Mouse (Mus musculus) natural killer cell, adult 2 months (primary cell): ENCODE results near the gene Hcrtr1.

Experiments
- DNase-seq, 2 experiments: peaks; one replicate each; pipeline ENCODE4 v3.0.0; 2022; ENCODE audit warnings: low spot score in 2 of 2

The Hcrtr1 gene

GRCm38 (mm10) chr4:130139214-130139492 is at the start of gene Hcrtr1:
Hcrtr1 (minus strand) TSS chr4:130139359.
- DNase-seq: no peak

DNA sequence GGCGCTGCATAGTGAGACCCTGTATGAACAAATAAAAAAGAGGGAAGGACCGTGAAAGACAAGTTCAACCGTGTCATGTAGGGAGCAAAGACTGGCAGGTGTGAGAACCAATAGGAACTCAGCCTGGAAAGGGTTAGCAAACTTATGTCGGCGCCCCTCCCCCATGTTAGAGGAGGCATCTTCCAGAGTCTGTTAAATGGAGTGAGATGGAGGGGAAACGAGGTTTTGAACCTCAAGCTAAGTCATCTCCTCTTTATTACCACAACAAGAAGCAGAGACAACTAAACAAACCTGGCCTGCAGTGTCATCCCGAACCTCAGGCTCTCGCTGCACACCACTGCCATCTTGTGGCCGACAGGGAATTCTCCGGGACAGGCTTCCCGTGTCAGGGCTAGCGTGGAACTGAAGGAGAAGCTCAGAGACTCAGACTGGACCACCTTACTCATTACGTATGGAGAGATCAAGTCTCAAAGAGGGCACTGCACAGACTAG is 49.7 kb upstream of the Hcrtr1 start:
- peak; percentile 46 to 57 for DNase-seq

- DNase-seq: no peak
These were observed 47.7 kb upstream of the Hcrtr1 start for GRCm38 (mm10) chr4:130186891-130187290.

- DNase-seq: no peak
These were observed 47.3 kb upstream of the Hcrtr1 start for GRCm38 (mm10) chr4:130186450-130186849.

- DNase-seq: no peak
These were observed 44.7 kb upstream of the Hcrtr1 start for GRCm38 (mm10) chr4:130183879-130184278.

DNA sequence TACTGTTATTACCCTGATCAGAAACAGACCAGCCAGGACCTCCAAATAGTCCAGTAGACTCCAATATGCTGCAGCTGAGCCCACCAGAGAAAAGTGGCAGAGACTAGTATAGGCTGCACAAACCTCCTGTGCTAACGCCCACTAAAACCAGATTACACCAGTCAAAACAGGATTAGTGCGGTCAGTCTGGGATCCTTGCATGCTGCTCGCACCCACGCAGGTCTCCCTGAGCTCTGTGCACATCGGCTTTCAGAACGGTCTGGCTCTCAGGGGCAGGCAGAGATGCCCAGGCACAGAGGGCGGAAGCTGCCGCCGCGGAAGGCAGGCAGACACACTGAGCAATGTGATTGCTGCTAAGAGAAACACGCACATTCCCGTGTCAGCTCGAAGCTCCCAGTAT is 43.9 kb upstream of the Hcrtr1 start:
- no peak for DNase-seq

- no peak for DNase-seq
These were observed 42.7 kb upstream of the Hcrtr1 start for GRCm38 (mm10) chr4:130181886-130182285.

DNA sequence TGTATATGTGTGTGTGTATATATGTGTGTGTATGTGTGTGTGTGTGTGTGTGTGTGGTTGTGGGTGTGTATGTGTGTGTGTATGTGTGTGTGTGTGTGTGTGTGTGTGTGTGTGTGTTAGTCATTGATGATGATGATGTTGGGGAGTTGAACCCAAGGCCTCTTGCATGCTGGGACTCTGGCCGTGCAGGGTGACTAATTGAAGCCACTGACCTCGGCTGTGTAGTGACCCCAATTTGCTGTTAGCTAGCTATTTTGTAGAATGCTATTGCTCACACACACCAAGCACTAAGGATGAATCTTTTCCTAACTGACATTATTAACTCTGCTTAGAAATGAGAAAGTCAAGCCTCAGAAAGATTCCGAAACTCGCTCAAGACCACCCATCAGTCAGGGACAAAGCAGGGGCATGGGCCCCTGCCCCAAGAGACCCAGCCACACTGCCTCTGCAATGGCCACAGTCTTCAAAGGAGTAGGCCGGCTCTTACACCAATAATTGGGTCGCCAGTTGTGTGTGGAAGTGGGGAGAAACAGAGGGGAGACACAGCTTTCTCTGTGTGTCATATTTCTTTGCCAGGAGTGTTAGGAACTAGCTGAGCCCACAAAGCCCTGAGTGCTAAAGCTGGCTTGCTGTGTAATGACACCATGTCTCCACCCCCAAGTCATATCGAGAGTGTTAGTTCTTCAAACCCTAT is 41.9 kb upstream of the Hcrtr1 start:
- DNase-seq: no peak

GRCm38 (mm10) chr4:130179876-130180275 is 40.7 kb upstream of the Hcrtr1 start:
- DNase-seq: no peak

DNA sequence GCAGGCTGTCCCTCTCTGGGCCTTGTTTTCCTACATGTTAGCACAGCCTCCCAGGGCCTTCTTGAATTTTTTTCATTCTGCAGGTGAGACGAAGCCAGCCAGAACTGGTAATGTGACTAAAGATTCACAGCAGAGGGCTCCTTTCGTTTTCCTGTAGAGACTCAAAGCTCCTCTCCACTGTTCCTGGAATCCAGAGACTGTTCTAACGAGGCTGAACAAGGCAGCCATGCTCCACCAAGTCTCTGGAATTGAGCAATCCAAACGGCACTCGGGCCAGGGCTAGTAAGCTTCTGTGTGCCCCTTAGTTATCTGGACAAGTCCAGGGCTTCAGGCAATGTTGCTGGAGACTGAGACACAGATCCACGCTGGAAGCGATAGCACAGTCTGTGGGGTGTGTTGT is 38.4 kb upstream of the Hcrtr1 start:
- no peak for DNase-seq

DNA sequence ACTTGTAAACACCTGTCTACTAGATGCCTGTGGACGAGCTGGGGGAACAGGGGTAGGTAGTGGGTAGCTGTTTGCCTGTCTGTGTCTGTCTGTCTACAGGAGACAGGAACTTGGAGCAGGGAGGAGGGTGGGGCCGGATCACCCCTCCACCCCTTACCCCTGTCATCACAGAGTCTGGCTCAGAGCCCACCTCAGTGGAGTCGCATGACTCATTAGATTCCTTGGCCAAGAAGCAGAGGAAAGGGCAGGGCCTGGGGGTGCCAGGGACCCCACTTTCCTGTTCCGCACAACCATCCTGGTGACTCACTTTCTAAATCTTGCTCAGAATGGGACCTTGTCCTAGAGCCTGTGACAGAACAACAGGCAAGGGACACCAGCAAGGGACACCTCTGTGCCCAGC is 37.9 kb upstream of the Hcrtr1 start:
- DNase-seq: no peak

- no peak for DNase-seq
These were observed 37.1 kb upstream of the Hcrtr1 start for GRCm38 (mm10) chr4:130176156-130176720.

GRCm38 (mm10) chr4:130175072-130175711 is 36.0 kb upstream of the Hcrtr1 start, which contains the start of gene Tinagl1:
Tinagl1 (minus strand) TSS chr4:130175122.
- DNase-seq: no peak

- DNase-seq: no peak
These were observed 35.3 kb upstream of the Hcrtr1 start for GRCm38 (mm10) chr4:130174335-130175031.

- no peak for DNase-seq
These were observed 34.8 kb upstream of the Hcrtr1 start for GRCm38 (mm10) chr4:130173911-130174311.

- DNase-seq: no peak
These were observed 34.1 kb upstream of the Hcrtr1 start for GRCm38 (mm10) chr4:130173060-130173822.

DNA sequence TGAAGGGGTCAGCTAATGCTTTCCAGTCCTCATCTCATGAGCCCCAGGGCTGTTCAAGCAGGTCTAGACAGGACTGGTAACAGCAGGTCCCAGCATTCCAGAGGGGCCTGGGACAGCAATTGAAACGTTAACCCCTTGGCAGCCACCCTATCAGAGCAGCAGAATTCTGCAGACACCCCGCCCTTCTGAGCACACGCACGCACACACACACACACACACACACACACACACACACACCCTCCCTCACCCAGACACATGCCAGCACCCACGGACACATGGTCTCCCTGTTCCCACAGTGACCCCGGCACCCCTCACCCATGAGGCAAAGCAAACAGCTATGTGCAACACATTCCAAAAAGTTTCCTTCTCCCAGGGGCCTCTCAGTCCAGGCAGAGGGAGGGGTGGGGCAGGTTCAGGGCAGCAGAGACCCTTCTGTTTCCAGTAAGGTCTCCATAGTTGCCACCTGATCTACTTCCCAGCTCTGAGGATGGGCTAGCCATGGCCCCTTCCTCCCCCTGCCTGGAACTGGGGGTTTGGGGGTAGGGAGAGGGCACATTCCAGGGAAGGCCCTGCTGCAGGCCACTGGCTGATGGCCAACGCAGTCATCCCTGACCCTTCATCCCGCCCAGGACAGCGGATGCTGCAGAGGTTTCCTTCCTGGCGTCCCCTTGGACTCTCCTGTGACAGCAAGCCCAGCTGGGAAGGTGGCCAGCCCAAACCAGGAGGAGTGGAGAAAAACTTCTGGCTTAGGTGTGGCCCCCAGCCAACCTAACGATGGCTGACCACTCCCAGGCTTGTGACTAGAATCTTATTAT is 33.0 kb upstream of the Hcrtr1 start:
- no peak for DNase-seq

GRCm38 (mm10) chr4:130170362-130170761 is 31.2 kb upstream of the Hcrtr1 start:
- no peak for DNase-seq

GRCm38 (mm10) chr4:130169411-130169971 is 30.3 kb upstream of the Hcrtr1 start:
- no peak for DNase-seq
